Mouse (Mus musculus): Measurements from ENCODE around the gene Trim8. TPM values are rescaled to one million over a fixed set of nuclear protein-coding genes. Genes with fewer than 3 reads are reported as not detected.

Trim8 gene
- 10 to 100 TPM; 19.0 to 19.2 TPM for total RNA-seq (2021)
- long read RNA-seq, experiment 1, transcript Trim8-201 (6 exons, 3,580 nt): major isoform, 9 of 15 reads
- long read RNA-seq, experiment 1, partial matches to known transcripts: 6 of 15 reads
- long read RNA-seq, experiment 1, other reads (novel, unspliced or antisense): 0 of 15 reads
- long read RNA-seq, experiment 2, transcript Trim8-201 (6 exons, 3,580 nt): major isoform, 10 of 19 reads
- long read RNA-seq, experiment 2, partial matches to known transcripts: 1 of 19 reads
- long read RNA-seq, experiment 2, other reads (novel, unspliced or antisense): 8 of 19 reads

GRCm38 (mm10) chr19:46501401-46502068 is at the start of gene Trim8:
Gene Trim8 (plus strand): TSS chr19:46501702.
- peak; percentile 80 to 89 for DNase-seq
- intact Hi-C loops (cut with DNase I): loop anchor here (5.0 kb wide), 1 partner anchor 61 kb away; no protein-coding TSS in a partner anchor

- intact Hi-C loops (cut with DNase I): loop anchor here (5.0 kb wide), 1 partner anchor 110 kb away; the partner anchor contains the start of gene Mfsd13a
These were observed 49.3 kb upstream of the Trim8 start for GRCm38 (mm10) chr19:46452052-46452827.

GRCm38 (mm10) chr19:46452916-46453315 is 48.6 kb upstream of the Trim8 start:
- DNase-seq: no peak
- intact Hi-C loops (cut with DNase I): loop anchor here (5.0 kb wide), 1 partner anchor 111 kb away; the partner anchor contains the start of gene Mfsd13a

More at GRCm38 (mm10) chr19:46452052-46452827, 49.3 kb upstream of the Trim8 start:
- peak in 1 of 2 experiments; percentile 32 for DNase-seq

GRCm38 (mm10) chr19:46454126-46454880 is 47.2 kb upstream of the Trim8 start:
- intact Hi-C loops (cut with DNase I): loop anchor here (5.0 kb wide), 1 partner anchor 112 kb away; the partner anchor contains the start of gene Mfsd13a
- no peak for DNase-seq

GRCm38 (mm10) chr19:46455032-46455431 is 46.5 kb upstream of the Trim8 start:
- intact Hi-C loops (cut with DNase I): no loop called here
- no peak for DNase-seq

GRCm38 (mm10) chr19:46455556-46455955 is 45.9 kb upstream of the Trim8 start:
- DNase-seq: no peak
- intact Hi-C loops (cut with DNase I): no loop called here

- intact Hi-C loops (cut with DNase I): no loop called here
- DNase-seq: no peak
These were observed 45.3 kb upstream of the Trim8 start for GRCm38 (mm10) chr19:46456018-46456735.

GRCm38 (mm10) chr19:46457798-46458197 is 43.7 kb upstream of the Trim8 start:
- DNase-seq: no peak
- intact Hi-C loops (cut with DNase I): no loop called here

- no peak for DNase-seq
- intact Hi-C loops (cut with DNase I): no loop called here
These were observed 42.2 kb upstream of the Trim8 start for GRCm38 (mm10) chr19:46459256-46459655.

- no peak for DNase-seq
These were observed 41.6 kb upstream of the Trim8 start for GRCm38 (mm10) chr19:46459889-46460288.

GRCm38 (mm10) chr19:46462574-46462973 is 38.9 kb upstream of the Trim8 start:
- no peak for DNase-seq
- intact Hi-C loops (cut with DNase I): no loop called here

More at GRCm38 (mm10) chr19:46459889-46460288, 41.6 kb upstream of the Trim8 start:
- intact Hi-C loops (cut with DNase I): no loop called here

GRCm38 (mm10) chr19:46463446-46463845 is 38.1 kb upstream of the Trim8 start:
- intact Hi-C loops (cut with DNase I): no loop called here
- DNase-seq: no peak

GRCm38 (mm10) chr19:46466160-46466559 is 35.3 kb upstream of the Trim8 start:
- intact Hi-C loops (cut with DNase I): no loop called here
- DNase-seq: no peak

- no peak for DNase-seq
- intact Hi-C loops (cut with DNase I): no loop called here
These were observed 34.4 kb upstream of the Trim8 start for GRCm38 (mm10) chr19:46467051-46467503.

GRCm38 (mm10) chr19:46470364-46471240 is 30.9 kb upstream of the Trim8 start:
- intact Hi-C loops (cut with DNase I): no loop called here
- DNase-seq: no peak

- intact Hi-C loops (cut with DNase I): no loop called here
These were observed 30.0 kb upstream of the Trim8 start for GRCm38 (mm10) chr19:46471324-46472093.

GRCm38 (mm10) chr19:46477432-46477845 is 24.1 kb upstream of the Trim8 start:
- intact Hi-C loops (cut with DNase I): no loop called here
- DNase-seq: no peak

More at GRCm38 (mm10) chr19:46471324-46472093, 30.0 kb upstream of the Trim8 start:
- no peak for DNase-seq
